Mouse (Mus musculus): Measurements from ENCODE around the gene Zscan12.
"Not testable (repeated sequence)": the region's sequence is repeated elsewhere in the genome, so short reads cannot be mapped to it uniquely, and the experiment has no call there.

The Zscan12 gene

DNA sequence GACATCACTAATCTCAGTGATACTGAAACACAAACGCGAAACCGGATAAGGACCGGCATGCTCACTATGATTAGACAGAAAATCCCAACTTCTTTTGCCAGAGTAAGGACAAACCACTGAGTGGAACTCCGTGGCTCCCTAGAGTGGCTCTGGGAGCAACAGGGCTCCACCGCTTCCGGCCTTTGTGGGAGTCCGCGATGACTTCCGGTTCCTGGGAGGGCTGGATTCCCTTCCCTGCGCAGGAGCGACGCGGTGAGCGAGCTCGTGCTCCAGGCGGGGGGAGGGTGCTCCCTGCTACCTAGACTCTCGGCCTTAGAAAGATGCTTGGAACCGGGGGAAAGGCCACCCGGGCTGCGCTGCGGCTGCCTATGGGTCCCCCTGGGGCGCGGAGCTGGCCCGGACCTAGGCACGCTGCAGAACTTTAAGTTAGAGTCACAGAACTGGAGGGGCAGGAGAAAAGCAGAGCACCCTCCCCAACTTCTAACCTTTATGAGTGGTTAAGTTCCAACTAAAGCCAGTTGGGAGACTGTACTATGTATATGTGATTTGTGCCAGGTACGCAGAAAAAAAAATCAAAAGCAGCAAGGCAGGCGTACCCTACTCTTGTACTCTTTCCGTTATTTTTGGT, at the start of gene Zscan12:
Zscan12 (plus strand) TSS at position 200 of the 628 bp plus-strand sequence.
- DNase-seq = peak; percentile 92

DNA sequence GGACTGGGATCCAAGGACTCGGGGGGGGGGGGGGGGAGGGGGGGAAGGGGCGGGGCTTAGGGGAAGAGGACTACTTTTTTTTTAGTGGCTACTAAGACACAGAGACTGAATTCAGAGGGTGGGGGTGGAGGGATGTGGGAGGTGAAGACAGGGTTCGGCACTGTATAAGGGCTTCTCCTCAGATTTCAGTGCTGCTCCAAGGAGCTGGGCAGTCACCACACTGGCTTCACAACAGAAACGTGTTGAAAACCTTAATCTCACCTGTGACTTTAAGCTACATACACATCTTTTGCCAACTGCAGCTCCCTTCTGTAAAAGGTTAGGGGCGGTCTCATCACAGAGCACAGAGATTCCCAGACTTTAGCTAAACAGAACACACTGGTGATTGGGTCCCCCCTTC, 49.8 kb upstream of the Zscan12 start:
- no peak for DNase-seq

DNA sequence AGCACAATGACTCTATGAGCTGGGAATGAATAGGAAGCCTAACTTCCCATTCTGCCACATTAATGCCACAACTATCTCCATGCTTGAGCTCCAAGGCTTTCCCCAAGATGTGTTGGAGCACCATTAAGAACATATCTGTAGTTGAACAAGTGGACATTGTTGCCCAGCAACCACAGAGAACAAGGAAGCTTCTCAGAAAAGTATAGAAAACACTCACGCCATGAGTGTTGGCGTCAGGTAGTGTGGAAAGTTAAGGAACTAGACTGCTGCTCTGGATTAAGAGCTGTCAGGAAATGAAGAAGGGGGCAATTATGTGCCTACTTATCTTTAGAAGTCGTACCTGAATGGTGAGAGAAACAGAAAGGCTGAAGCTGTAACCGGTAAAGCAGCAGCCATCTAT, 48.7 kb upstream of the Zscan12 start:
- DNase-seq = no peak

DNA sequence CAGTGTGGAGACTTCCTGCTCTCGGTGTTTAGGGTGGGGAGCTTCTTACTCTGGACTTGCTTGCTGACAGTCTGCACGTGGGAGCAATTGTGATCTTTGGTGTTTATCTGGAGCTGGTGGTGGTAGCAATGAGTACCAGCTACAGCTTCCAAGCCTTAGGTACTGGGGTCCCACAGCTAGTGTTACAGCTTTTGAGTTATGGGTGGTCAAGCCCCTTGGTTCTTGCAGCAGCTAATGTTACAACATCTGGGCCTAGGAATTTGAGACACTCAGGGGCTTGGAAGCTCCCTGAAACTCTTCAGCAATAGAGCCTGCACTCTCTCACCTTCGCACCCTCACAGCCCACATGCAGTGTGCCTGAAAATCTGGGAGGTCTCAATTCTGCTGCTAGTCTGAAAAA, 42.4 kb upstream of the Zscan12 start:
- no peak for DNase-seq

DNA sequence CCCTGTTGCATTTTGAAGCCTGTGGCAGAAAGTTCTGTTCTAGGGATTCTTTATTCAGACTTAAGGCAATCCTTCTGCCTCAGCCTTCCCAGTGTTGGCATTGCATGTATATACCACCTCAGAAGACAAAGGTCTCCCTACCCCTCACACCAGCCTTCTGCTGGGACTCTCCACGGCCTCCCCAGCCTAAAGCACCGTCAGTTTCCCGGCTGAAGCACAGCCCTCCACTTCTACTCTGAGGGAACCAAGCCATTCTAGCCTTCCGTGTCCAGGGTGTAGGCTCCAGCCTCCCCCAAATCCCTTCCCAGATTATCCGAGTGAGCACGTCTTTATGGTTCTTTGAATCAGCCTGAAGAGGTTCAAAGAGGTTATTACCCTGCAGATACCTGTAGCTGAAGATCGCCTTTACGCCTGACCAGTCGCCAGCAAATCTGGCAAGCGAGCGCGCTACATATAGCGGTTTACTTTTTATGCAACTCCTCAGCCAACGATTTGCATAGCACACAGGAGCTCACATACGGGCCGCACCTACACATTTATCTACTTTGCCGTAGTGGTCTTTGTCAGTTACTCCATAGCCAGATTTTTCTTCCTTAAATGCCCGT, 40.6 kb upstream of the Zscan12 start:
- DNase-seq = peak; percentile 3

DNA sequence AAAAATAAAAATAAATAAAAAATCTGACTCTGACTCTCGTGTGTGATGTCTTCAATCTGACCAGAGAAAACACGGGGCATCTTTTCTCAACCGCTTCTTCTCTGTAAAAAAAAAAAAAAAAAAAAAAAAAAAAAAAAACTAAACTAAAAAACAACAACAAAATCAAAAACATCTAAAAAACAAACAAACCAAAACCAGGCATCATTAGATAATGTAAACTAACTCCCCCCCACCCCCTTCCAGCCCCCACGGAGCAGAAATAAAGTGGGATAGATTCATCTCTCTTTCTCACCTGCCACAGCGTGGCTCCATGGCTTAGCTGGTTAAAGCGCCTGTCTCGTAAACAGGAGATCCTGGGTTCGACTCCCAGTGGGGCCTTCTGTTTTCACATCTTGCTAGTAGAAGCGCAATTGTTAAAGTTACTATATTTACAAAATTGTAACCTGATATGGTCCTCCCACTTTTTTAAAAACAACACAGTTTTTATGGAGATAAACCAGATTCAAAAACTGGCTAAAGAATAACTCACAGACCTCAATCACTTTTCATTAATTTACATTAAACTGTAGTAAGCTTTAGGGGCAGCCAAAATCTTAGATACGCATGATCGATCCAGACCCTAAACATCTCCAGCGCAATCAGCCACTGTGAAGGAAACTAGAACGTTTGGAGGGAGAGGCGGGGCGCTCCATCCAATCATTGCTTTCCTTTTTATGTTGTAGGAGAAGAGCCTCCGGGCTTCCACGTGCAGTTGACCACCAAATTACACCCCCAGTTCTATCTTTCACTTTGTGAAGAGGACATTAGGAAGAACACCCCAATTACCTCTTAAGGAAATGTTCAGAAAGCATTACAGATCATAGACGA, 39.9 kb upstream of the Zscan12 start:
- DNase-seq = peak; percentile 66

DNA sequence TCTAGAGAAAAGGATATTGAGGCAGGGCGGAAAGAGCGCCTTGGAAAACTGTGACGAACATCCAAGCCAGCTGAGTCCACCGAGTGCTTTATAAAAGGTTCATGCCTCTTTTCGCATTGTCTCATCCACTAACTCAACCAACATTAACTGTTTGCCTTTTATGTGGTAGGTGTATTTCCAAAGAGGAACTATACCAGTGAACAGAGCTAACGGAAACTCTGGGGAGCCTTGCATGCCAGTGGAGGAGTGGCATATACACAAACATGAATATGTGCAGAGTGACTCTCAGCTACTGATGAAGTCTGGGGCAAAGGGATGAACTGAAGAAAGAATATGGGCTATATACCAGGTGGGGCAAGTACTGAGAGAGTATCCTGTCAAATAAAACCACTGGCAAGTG, 39.2 kb upstream of the Zscan12 start:
- DNase-seq = no peak

DNA sequence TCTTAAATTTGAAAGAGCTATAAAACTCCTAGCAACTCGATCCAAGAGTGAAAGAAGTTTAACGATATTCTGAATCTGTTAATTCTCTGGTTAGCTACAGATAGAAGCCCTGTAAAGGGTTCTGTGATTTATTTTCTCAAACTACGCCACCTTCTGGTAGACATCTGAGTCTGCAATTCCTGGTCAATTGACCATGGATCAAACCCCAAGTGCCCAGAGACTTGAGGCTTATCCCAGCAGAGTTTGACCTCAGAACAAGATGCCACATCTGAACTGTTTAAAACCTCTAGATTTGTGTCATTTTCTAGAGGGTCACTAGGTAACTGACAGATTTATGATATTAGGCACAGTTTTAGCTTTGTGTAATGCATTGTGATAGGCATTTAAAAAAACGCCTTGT, 36.4 kb upstream of the Zscan12 start:
- DNase-seq = no peak

DNA sequence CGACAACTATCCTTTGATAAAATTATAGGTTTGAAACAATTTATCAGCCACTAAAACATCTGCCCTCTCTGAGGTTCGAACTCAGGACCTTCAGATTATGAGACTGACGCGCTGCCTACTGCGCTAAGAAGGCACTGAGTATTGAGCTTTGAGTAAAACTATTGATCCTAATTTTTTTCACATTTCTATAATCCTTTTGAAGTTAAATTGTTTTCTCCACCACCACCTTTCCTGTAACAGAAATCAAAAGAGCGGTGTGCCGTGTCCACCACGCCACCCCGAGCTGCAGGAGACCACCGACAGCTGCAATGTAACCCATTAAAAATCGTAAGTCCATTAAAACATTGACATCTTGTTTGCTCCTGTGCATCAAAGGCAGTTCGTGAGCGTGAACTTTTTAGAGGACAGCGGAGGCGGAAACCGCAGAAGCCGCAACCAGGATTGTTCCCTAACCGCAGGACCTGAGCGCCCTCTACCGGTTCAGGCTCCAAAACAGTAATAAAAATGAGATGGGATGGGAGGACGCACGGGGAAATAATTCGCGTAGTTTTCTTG, 35.9 kb upstream of the Zscan12 start:
- DNase-seq = peak; percentile 86

DNA sequence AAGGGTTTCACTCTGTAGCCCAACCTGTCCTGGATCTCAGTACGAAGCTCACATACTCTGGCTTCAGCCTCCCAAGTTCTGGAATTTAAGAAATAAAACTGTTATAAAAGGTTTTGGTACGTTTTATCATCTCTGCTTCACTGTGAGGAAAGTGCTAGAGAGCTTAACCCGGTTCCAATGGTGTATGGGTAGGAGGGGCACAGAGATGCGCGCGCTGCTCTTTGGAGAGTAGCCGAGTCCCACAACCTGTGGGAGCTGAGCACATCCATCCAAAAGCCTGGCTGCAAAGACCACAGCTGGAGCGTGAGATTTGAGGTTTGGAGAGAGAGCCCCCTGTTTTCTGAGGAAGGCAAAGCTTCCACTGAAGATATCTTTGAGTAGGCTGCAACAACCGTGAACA, 35.2 kb upstream of the Zscan12 start:
- DNase-seq = peak; percentile 22

DNA sequence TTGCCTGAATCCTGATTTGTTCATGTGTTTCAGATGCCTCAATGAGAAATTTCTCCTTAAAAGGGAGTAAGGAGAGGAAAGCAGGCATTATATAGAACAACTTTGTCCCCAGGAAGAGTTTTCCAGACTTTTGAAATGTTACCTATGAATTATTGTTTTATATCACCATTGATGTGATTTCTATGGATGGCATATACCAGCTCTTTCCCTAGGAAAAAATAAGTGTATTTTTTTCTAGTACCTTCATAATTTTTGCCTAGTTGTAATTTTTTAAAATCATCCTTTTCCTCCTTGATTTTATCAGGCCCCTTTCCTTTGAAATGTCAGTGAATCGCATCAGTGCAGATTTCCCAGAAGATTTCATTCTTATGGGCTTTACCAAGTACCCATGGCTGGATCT, 16.0 kb upstream of the Zscan12 start, which contains the start of gene Olfr1367:
Olfr1367 (plus strand) TSS at position 301 of the 400 bp plus-strand sequence.
- no peak for DNase-seq

DNA sequence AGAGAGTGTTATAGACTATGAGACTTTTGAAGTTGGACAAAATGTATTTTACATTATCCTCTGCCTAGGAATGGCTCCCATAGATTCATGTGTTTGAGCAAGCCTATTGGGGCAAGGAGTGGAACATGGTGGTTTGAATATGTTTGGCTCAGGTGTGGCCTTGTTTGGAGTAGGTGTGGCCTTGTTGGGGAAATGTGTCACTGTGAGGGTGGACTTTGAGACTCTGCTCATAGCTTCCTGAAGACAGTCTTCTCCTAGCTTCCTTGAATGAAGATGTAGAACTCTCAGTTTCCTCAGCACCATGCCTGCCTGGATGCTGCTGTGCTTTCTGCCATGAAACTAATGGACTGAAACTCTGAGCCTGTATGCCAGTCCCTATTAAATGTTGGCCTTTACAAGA, 12.0 kb upstream of the Zscan12 start:
- no peak for DNase-seq

DNA sequence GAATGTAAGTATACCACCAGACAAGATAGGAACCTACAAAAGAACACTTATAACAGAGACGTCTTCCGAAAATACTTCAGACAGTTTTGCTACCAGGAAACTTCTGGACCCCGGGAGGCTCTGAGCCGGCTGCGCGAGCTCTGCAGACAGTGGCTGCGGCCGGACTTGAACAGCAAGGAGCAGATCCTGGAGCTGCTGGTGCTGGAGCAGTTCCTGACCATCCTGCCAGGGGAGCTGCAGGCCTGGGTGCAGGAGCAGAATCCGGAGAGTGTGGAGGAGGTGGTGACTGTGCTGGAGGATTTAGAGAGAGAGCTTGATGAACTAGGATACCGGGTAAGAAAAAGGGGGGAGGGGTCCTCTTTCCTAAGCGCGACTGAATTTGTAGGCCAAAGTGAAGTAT, 1.1 kb downstream of the Zscan12 start:
- peak; percentile 9 for DNase-seq

DNA sequence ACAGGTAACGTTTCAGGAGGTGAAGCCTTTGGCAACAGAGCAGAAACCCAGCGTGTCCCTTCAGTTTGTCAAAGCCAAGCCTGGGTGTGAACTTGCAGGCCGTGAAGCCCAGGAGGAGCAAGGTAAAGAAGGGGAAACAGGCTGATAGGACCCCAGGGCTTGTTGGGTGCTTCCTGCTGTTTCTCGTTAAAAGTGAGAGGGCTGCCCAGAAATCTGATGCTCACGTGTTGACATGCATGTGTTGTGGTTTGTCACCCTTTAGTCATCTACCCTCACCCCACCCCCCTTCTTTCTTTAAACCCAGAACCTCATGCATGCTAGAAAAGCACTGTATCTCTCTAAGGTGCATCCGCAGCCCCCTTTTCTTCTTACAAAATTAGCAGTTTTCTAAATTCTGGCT, 4.0 kb downstream of the Zscan12 start:
- no peak for DNase-seq

DNA sequence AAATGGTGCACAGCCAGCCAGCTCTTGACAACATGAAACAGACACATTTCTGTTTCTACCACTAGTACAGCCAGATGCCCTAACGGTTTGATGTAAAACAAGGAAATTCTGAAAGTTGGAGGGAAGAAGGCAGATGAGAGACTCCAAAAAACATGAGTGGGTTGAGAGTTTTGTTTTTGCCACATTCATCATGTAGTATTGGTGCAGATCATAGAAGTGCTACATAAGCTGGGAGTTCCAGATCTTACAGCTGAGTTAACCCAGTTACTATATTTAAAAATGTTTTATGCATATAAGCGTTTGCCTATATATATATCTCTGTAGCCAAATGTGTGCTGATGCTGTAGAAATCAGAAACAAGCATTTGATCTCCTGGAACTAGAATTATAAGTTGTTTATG, 10.1 kb downstream of the Zscan12 start:
- no peak for DNase-seq

DNA sequence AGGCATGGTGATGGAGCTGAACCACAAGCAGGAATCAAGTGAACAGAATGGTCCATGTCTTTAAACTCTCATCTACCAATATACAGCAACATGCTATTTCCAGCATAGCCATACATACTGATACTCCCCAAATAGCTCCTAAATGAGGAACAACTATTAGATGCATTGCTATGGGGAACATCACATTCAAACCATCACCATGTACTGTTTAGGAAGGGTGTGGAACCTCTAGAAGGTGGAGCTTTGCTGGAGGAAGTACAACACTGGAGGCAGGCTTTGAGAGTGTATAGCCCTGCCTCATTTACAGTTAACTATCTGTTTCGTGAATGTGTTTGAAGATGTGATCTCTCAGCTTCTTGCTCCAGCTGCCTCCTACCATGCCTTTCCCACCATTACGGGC, 15.2 kb downstream of the Zscan12 start:
- no peak for DNase-seq

DNA sequence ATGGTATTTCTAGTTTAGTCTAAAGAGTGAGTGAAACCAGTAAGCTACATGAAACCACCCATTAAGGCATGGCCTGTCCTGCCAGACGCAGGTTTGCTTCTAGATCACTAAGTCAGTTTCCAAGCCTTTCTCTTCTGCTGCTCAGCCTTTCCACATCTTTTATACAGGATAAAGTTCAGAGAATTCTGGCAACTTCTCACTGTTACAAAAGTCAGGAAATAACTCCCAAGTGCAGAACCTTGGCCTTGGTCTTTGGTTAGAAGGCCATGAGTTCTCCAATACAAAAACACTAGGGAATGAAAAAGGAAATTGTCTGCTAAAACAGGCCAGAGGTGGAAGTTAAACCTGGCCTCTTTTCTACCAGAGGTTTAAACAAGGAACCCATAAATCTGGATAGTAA, 32.6 kb downstream of the Zscan12 start:
- no peak for DNase-seq

DNA sequence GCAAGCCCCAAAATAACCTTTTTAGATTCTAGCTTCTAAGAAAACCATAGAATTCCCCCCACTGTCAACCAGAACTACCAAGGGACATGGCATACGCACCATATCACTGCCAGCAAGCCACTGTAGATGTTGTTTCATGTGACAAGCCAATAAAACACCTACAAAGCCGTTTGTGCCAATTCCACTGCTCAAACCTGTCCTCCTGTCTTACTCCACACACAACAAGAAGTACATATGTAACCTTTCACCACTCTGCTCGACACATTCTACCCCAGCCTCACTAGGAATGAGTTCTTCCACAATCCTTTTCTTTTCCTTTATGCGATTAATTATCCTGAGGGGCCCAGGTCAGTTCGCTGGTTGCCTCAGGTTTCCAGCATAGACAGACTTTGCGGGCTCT, 33.0 kb downstream of the Zscan12 start:
- DNase-seq = no peak

DNA sequence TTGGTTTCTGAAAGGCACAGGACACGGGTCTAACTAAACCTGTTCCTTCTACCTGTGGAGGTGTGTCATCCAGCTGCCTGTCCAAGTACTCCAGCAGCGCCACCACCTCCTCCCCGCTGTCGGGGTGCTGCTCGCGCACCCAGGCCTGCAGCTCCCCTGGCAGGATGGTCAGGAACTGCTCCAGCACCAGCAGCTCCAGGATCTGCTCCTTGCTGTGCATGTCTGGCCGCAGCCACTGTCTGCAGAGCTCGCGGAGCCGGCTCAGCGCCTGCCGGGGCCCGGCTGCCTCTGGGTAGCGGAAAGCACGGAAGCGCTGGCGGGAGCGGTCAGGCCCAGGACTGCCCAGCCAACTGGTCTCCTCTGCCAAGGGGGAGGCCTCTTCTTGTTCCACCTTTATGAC, 33.4 kb downstream of the Zscan12 start:
- DNase-seq = not testable (repeated sequence)

DNA sequence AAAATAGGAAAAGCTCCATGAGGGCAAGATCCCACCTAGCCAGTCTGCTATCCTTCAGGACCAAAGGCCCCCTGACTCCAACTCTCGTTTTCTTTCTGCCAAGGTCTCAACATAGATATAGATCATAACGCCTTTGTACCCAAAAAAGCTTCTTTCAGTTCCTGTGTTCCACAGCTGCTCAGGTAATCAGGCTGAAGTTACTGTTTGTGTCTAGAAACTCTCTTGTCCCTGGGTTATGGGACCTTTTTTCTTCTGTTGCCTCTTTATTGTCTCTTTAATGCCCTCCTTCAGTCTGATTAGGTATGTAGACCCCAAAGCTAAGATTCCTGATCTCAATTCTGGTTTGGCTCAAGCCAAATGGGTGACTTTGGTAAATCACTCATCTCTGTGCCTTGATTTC, 34.9 kb downstream of the Zscan12 start:
- DNase-seq = no peak

DNA sequence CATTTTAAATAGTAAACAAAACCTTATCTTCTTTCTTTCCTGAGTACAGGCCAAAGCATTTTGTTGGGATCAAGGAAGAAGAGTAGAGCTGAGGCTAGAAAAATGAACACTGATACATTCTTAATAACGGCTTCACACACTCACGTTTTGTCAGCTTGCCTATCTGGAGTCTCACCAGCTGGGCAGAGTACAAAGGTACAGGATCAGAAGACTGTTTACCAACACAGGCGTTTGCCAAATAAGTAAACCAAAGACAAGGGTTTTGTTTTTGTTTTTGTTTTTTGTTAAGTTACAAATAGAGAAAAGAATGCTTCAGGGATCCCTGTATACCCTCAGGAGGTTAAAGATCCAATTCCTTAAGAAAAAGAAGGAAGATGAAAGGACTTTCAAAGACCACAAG, 38.5 kb downstream of the Zscan12 start:
- DNase-seq = no peak

DNA sequence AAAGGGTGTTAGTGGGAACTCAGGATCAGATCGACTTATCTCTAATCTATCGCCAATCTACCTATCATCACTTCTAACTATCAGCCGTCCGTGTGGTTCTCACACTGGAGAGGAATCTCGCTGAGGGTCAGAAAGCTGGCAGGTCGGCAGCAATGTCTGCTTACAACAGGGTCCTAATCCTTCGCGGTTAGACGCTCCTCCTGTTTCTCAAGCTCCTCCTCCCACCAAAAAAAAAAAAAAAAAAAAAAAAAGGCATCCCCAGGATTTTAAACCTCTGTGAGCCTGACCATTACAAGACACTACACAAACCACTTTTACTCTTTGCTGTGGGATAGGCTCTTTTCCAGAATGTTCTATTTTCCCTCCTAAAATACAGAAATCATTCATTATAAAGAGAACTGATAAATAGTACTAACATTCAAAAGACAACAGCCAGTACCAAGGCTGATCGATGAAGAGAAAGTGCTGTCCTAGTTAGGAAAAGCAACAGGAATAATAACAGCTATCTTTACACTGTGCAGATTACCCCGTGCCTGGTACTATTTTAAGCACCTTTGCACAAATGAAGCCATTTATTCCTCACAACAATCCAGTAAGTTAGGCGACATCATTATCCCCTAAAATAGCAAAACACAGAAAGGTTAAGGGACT, 39.1 kb downstream of the Zscan12 start:
- no peak for DNase-seq

DNA sequence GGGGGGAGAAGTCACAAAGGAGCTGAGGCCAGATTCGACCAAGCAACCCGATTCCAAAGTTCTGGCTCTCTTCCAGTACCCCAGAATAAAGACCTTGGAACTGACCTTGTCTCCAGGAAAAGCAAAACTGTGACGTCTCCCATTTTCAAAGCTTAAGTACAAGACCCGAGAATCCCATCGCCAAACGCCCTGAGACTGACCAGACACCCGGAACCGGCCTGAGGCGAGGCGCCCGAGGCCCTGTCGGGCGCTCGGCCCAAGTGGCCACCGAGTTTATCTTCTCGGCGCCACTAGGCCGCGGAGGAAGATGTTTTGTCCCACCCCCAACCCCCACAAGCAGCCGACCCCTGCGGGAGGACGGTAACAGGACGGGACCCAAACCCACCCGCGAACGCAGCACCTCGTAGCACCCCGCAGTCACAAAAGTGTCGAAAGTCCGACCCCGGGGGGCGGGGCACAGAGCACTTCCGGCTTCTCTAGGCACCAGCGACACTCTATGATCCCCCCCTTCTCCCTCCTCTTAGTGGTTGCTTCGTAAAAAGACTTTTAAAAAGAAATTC, 39.7 kb downstream of the Zscan12 start, which contains the start of gene Zkscan3:
Zkscan3 (minus strand) TSS at position 469 of the 560 bp plus-strand sequence.
- DNase-seq = peak; percentile 89

Measured in liver (tissue).